Mouse (Mus musculus) layer of hippocampus, postnatal 25 days (tissue): ENCODE results near the gene Gpr149. TPM values are rescaled to one million over a fixed set of nuclear protein-coding genes. Genes with fewer than 3 reads are reported as not detected.

Experiments used
- total RNA-seq, 2 experiments: library from RNA; stranded (reverse); gene quantifications; 2 replicates each; pipeline ENCODE4 v1.2.3; 2021

Gene Gpr149
- total RNA-seq, 2 experiments from 2014 or later, result 0.81 to 1.2 TPM

Other genes with a start within 250 kb of the Gpr149 start
- 10 to 100 TPM; 55.5 to 56.2 TPM for gene Dhx36, start 98.1 kb downstream of the Gpr149 start, total RNA-seq